Mouse (Mus musculus) forebrain, postnatal 0 days (tissue): ENCODE results near the gene Gmeb2. TPM values are rescaled to one million over a fixed set of nuclear protein-coding genes. Genes with fewer than 3 reads are reported as not detected.

Experiments
- ATAC-seq: fragments of 200-750 bp; cut with Nextera tagmentation; 2 replicates; pipeline ENCODE4 v1.8.0; 2017; ENCODE audit warnings: mild to moderate bottlenecking, moderate library complexity
- DNase-seq: peaks from one replicate; pipeline ENCODE4 v3.0.0-alpha.2; 2015
- H3K27ac ChIP-seq: fragments of 300-500 bp; sonication (generic); 2 replicates; pipeline ENCODE4 v1.5.1; 2014; ENCODE audit warnings: low read depth, mild to moderate bottlenecking, antibody characterized with exemption, low read length, moderate library complexity, mixed read lengths
- H3K27me3 ChIP-seq: fragments of 300-500 bp; sonication (generic); 2 replicates; pipeline ENCODE4 v1.6.1; 2014; ENCODE audit warnings: mild to moderate bottlenecking, low read length, mixed read lengths; ENCODE audit not compliant: insufficient read depth
- H3K36me3 ChIP-seq: fragments of 300-500 bp; sonication (generic); 2 replicates; pipeline ENCODE4 v1.6.1; 2014; ENCODE audit warnings: mild to moderate bottlenecking, moderate library complexity; ENCODE audit not compliant: insufficient read depth
- H3K4me1 ChIP-seq: fragments of 300-500 bp; sonication (generic); 2 replicates; pipeline ENCODE4 v1.6.1; 2014; ENCODE audit warnings: antibody characterized with exemption; ENCODE audit not compliant: insufficient read depth
- H3K4me2 ChIP-seq: fragments of 300-500 bp; sonication (generic); 2 replicates; pipeline ENCODE4 v1.6.1; 2014; ENCODE audit warnings: low read depth, mild to moderate bottlenecking, moderate library complexity
- H3K4me3 ChIP-seq: fragments of 300-500 bp; sonication (generic); 2 replicates; pipeline ENCODE4 v1.5.1; 2014; ENCODE audit warnings: low read depth, low read length, mixed read lengths
- H3K9ac ChIP-seq: fragments of 300-500 bp; sonication (generic); 2 replicates; pipeline ENCODE4 v1.6.1; 2014; ENCODE audit warnings: mild to moderate bottlenecking
- H3K9me3 ChIP-seq: fragments of 300-500 bp; sonication (generic); 2 replicates; pipeline ENCODE4 v1.6.1; 2016; ENCODE audit warnings: low read length
- CTCF ChIP-seq: sonication (generic); IDR thresholded peaks from 2 replicates; pipeline ENCODE4 v1.5.1; 2016; ENCODE audit warnings: antibody characterized with exemption, control low read depth, low read depth
- WGBS: fragments of 180-500 bp; shearing (Covaris S2); extraction: QIAGEN DNeasy Blood & Tissue Kit; methylation state at CpG from one replicate; pipeline ENCODE4 v1.1.7; 2014; 5-methylcytosine and 5-hydroxymethylcytosine counted together
- polyA plus RNA-seq: library from polyadenylated mRNA; unstranded; fragments of >200 nt; fragmentation: Nextera tagmentation; extraction: Ambion mirVana; gene quantifications from 2 replicates; pipeline ENCODE4 v1.2.1, GENCODE M21; 2015
- total RNA-seq: library from RNA; depleted of rRNA; stranded (reverse); fragments of >200 nt; gene quantifications from 2 replicates; pipeline ENCODE4 v1.2.3, GENCODE M21; 2014

The Gmeb2 gene
- total and polyA plus RNA-seq, 2 experiments from 2014 or later: 9.6 to 24.8 TPM

DNA sequence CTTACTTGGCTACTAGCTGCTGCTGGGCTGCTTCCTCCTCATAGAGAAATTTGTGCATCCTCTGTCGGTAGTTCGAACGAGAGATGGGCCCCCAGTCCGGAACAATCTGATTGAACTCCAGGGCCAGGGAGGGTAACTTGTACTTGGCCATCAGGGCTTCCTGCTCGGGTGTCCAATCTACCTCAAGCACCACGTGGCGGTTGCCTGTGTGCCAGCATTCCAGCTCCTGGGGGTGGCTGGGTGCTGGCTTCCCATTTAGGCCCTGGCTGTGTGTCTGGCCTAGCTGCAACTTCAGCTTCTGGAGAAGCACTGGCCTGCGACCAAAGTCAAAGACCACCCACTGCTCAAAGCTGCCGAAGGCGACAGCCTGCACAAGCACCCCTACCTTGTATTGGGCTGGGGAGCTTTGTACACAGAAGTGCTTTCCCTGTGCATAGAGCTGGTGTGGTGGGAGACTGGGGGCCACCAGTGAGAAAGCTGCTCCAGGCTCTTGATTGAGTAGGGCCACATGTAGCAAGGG lies 49.7 kb downstream of the Gmeb2 start:
- 73% methylated on average over 10 of the region's 10 CpGs for WGBS

DNA sequence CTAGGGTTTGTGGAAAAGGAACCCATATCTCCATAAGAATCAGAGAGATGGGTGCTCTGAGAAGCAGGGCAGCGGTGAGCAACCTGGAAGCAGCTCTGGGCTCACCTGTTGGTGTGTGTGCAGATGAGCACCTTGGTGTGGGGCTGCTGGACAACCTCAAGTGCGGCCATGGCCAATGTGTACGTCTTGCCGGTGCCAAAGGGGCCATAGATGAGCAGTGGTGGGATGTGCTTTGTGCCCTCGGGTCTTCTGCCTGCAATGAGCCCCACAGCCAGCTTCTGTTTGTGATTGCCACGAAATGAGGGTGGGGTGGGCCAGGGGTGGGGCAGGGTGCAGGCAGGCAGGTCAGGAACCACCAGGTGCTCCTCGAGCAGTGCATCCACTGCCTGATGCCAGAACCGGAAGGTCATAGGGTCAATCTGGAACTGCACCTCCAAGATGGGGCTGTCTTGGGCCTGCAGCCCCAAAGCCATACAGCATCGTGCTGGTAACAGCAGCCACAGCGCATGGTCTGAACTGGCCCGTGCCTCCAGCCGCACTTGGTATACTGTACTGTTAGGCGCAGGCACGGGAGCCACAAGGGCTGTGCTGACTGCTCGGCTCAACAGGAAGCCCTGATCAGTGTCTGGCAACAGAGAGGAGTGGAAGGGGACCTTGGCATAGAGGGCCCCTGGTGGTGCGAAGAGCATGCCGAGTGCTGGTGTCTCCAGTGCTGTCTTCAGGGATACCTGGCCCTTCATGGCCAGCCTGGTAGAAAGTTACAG lies 50.4 kb downstream of the Gmeb2 start:
- Histone ChIP-seq H3K9ac (no peak overlapping the region), H3K4me1 (no peaks in the 10 kb centered on the region), H3K27me3 (no peaks in the 10 kb centered on the region), H3K9me3 (no peaks in the 10 kb centered on the region), H3K36me3 (no peaks in the 10 kb centered on the region), H3K4me3 (no peak overlapping the region), H3K27ac (no peak overlapping the region), H3K4me2 (no peak overlapping the region)
- WGBS: 91% methylated on average over 17 of the region's 17 CpGs
- ATAC-seq (no peak), DNase-seq (no peak)
- TF ChIP-seq CTCF: no peak

More for the DNA sequence above, 49.7 kb downstream of the Gmeb2 start:
- Histone ChIP-seq H3K9me3 (no peaks in the 10 kb centered on the region), H3K27ac (no peak overlapping the region), H3K4me3 (no peak overlapping the region), H3K4me2 (no peak overlapping the region), H3K9ac (no peak overlapping the region), H3K36me3 (no peaks in the 10 kb centered on the region), H3K4me1 (no peaks in the 10 kb centered on the region), H3K27me3 (no peaks in the 10 kb centered on the region)
- no peak for ATAC-seq
- DNase-seq: no peak
- TF ChIP-seq CTCF: no peak

- TF ChIP-seq CTCF: no peak
- Histone ChIP-seq H3K9ac (no peak overlapping the region), H3K4me3 (no peak overlapping the region), H3K9me3 (no peaks in the 10 kb centered on the region), H3K4me1 (no peaks in the 10 kb centered on the region), H3K36me3 (no peaks in the 10 kb centered on the region), H3K27ac (no peak overlapping the region), H3K27me3 (no peaks in the 10 kb centered on the region), H3K4me2 (no peak overlapping the region)
- no peak for DNase-seq
- 85% methylated on average over 23 of the region's 23 CpGs for WGBS
- ATAC-seq: no peak
Observed at GRCm38 (mm10) chr2:181235681-181236566, 51.9 kb downstream of the Gmeb2 start.

DNA sequence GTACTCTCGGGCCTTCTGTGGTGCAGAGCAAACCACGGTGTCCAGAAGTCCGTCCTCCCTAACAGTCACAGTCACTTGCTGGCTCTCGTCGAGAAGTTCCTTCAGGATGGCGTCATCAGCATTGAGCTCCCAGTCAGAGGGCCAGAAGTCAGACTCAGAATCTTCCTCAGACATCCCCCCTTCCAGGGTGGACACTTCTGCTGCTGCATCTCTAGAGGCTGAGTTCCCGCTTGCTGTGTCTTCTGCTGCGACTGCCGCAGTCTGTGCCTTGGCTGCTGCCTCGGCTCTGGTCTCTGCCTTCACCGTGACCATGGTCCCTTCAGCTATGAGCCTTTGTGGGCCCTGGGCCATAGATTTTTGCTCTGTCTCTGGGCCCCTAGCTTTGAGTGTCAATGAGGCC lies 53.2 kb downstream of the Gmeb2 start:
- H3K4me3 ChIP-seq: no peak overlapping the region
- no peak for TF ChIP-seq CTCF
- H3K27me3 ChIP-seq: no peaks in the 10 kb centered on the region
- 91% methylated on average over 11 of the region's 11 CpGs for WGBS
- DNase-seq: no peak
- H3K36me3 ChIP-seq: no peaks in the 10 kb centered on the region
- H3K9me3 ChIP-seq: no peaks in the 10 kb centered on the region
- H3K9ac ChIP-seq: no peak overlapping the region
- ATAC-seq: no peak
- no peak overlapping the region for H3K4me2 ChIP-seq
- H3K27ac ChIP-seq: no peak overlapping the region
- no peaks in the 10 kb centered on the region for H3K4me1 ChIP-seq

DNA sequence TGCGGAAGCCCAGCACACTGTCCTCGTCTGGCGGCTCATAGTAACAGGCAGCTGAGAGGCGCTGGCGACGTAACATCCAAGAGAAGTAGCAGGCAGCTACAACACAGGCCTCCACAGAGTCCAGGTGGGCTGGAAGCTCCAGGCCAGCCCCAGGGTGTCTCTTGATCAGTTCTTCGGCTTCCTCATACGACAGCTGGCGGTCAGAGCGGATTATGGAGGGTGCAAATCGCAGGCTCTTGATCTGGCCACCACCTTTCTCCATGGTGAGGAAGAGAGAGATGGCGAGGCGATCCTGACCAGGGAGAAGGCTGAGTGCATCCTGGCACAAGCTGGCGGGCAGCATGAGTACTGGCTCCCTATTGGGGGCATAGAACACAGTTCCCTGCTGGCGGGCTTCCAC lies 54.4 kb downstream of the Gmeb2 start:
- ATAC-seq: no peak
- no peak overlapping the region for H3K4me3 ChIP-seq
- no peaks in the 10 kb centered on the region for H3K27me3 ChIP-seq
- no peaks in the 10 kb centered on the region for H3K4me1 ChIP-seq
- TF ChIP-seq CTCF: no peak
- H3K4me2 ChIP-seq: no peak overlapping the region
- no peak overlapping the region for H3K9ac ChIP-seq
- no peak overlapping the region for H3K27ac ChIP-seq
- no peak for DNase-seq
- no peaks in the 10 kb centered on the region for H3K9me3 ChIP-seq
- WGBS: 91% methylated on average over 15 of the region's 15 CpGs
- H3K36me3 ChIP-seq: no peaks in the 10 kb centered on the region

DNA sequence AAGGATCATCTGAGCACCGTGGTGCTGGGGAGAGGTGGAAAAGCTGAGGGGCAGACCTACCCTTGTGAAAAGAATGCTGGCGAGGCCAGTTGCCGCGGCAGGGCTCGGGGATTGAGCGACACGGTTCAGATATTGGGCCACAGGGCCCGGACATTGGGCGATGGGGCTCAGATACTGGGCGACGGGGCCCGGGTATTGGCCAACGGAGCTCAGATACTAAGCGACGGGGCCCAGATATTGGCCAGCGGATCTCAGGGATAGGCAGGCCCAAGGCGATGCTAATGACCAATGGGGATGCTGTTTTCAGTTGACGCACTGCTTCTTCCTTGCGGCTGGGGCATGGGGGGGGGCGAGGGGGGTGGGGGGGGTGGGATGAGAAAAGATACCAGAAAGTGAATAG lies 56.7 kb downstream of the Gmeb2 start:
- Histone ChIP-seq H3K27me3 (no peaks in the 10 kb centered on the region), H3K27ac (no peak overlapping the region), H3K9me3 (no peaks in the 10 kb centered on the region), H3K4me3 (no peak overlapping the region), H3K36me3 (no peaks in the 10 kb centered on the region), H3K9ac (no peak overlapping the region), H3K4me2 (no peak overlapping the region), H3K4me1 (no peaks in the 10 kb centered on the region)
- DNase-seq (no peak), ATAC-seq (no peak)
- TF ChIP-seq CTCF: no peak
- 83% methylated on average over 19 of the region's 20 CpGs for WGBS

DNA sequence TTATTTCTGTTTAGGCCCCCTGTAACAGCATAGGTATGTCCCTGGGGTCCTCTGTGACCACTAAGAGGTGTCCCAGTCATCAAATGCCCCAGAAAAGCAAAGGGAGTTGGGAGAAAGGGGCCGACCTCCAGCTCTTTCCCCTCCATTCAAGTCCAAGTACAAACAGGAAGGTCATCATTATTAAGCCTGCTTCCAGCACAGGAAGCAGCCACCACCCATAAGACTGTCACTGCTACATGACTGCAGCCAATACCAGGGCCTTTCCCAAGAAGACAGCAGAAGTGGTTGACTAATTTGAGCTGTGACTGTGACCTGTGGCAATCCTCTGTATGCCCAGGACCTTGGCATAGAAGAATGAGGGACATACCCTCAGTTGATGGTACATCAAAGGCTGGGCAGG lies 59.5 kb downstream of the Gmeb2 start:
- no peak overlapping the region for H3K27ac ChIP-seq
- H3K4me1 ChIP-seq: no peaks in the 10 kb centered on the region
- no peaks in the 10 kb centered on the region for H3K9me3 ChIP-seq
- no peak for DNase-seq
- H3K36me3 ChIP-seq: no peaks in the 10 kb centered on the region
- H3K4me3 ChIP-seq: no peak overlapping the region
- no peaks in the 10 kb centered on the region for H3K27me3 ChIP-seq
- ATAC-seq: no peak
- no peak overlapping the region for H3K4me2 ChIP-seq
- H3K9ac ChIP-seq: no peak overlapping the region
- TF ChIP-seq CTCF: no peak
- WGBS: 79% methylated on average over 1 of the region's 1 CpGs
